Mouse (Mus musculus) midbrain, embryonic 13.5 days (tissue): ENCODE data around the gene Pik3cg. TPM values are rescaled to one million over a fixed set of nuclear protein-coding genes. Genes with fewer than 3 reads are reported as not detected.

Experiments
- ATAC-seq: fragments of 200-750 bp; cut with Nextera tagmentation; 2 replicates; pipeline ENCODE4 v1.8.0; 2017; ENCODE audit warnings: mild to moderate bottlenecking, moderate TSS enrichment, moderate library complexity
- H3K27ac ChIP-seq: fragments of 300-500 bp; sonication (generic); 2 replicates; pipeline ENCODE4 v1.5.1; 2015; ENCODE audit warnings: inconsistent platforms, mild to moderate bottlenecking, moderate library complexity
- H3K27me3 ChIP-seq: fragments of 300-500 bp; sonication (generic); 2 replicates; pipeline ENCODE4 v1.6.1; 2015; ENCODE audit warnings: mild to moderate bottlenecking, inconsistent platforms
- H3K36me3 ChIP-seq: fragments of 300-500 bp; sonication (generic); 2 replicates; pipeline ENCODE4 v1.6.1; 2015; ENCODE audit warnings: mild to moderate bottlenecking, inconsistent platforms
- H3K4me1 ChIP-seq: fragments of 300-500 bp; sonication (generic); replicated peaks from 2 replicates; pipeline ENCODE4 v1.6.1; 2015; ENCODE audit warnings: inconsistent platforms
- H3K4me2 ChIP-seq: fragments of 300-500 bp; sonication (generic); replicated peaks from 2 replicates; pipeline ENCODE4 v1.6.1; 2015; ENCODE audit warnings: moderate library complexity, mild to moderate bottlenecking, inconsistent platforms
- H3K4me3 ChIP-seq: fragments of 300-500 bp; sonication (generic); replicated peaks from 2 replicates; pipeline ENCODE4 v1.5.1; 2015; ENCODE audit warnings: mild to moderate bottlenecking, inconsistent platforms
- H3K9ac ChIP-seq: fragments of 300-500 bp; sonication (generic); replicated peaks from 2 replicates; pipeline ENCODE4 v1.6.1; 2015; ENCODE audit warnings: mild to moderate bottlenecking, inconsistent platforms
- H3K9me3 ChIP-seq: fragments of 300-500 bp; sonication (generic); 2 replicates; pipeline ENCODE4 v1.6.1; 2016; ENCODE audit warnings: mild to moderate bottlenecking, inconsistent platforms
- WGBS: fragments of 180-500 bp; shearing (Covaris S2); methylation state at CpG from one replicate; pipeline ENCODE4 v1.1.7; 2015; 5-methylcytosine and 5-hydroxymethylcytosine counted together
- polyA plus RNA-seq: library from polyadenylated mRNA; unstranded; fragments of >200 nt; fragmentation: Nextera tagmentation; extraction: Ambion mirVana; gene quantifications from 2 replicates; pipeline ENCODE4 v1.2.1, GENCODE M21; 2015

The Pik3cg gene
- polyA plus RNA-seq, 1 experiment from 2014 or later, result 1.3 TPM

DNA sequence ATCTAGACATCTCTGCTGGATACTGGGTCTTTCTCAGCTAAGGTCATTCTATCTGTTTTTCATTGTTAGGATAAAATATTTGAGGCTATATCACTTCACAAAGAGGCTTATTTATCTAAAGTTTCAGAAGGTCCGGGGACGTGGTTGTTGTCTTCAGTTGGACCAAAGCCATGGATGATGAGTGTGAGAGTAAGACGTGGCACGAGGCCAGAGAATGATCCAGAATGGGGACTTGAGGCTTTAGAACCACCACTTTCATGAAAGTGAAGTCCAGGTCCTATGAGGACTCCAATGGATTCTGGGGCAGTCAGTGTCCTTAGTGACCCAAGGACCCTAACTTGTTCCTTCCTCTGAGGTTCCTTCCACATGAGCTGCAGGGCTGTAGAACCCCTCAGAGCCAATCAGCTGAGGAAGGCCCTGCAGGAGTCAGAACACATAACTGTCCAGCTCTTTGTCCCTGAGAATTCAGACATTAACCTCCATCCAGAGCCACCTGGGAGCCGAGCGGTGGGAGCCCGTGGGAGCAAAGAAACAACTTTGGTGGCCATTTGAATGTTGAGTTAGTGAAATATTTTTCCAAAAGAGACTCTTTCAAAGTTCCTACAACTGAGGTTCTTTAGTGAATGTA is 14.4 kb upstream of the Pik3cg start:
- no peak for ATAC-seq
- Histone ChIP-seq H3K27me3 (no peaks in the 10 kb centered on the region), H3K36me3 (no peaks in the 10 kb centered on the region), H3K9ac (no peak overlapping the region), H3K9me3 (no peaks in the 10 kb centered on the region), H3K27ac (no peak overlapping the region), H3K4me3 (no peak overlapping the region), H3K4me2 (no peak overlapping the region), H3K4me1 (no peaks in the 10 kb centered on the region)
- WGBS, result 93% methylated on average over 7 of the region's 7 CpGs

GRCm38 (mm10) chr12:32220387-32220786 is 11.9 kb upstream of the Pik3cg start:
- Histone ChIP-seq H3K4me3 (no peak overlapping the region), H3K4me1 (no peaks in the 10 kb centered on the region), H3K27me3 (no peaks in the 10 kb centered on the region), H3K27ac (no peak overlapping the region), H3K36me3 (no peaks in the 10 kb centered on the region), H3K4me2 (no peak overlapping the region), H3K9me3 (no peaks in the 10 kb centered on the region), H3K9ac (no peak overlapping the region)
- WGBS, result 97% methylated on average over 1 of the region's 1 CpGs
- ATAC-seq, result no peak

- 88% methylated on average over 6 of the region's 6 CpGs for WGBS
- Histone ChIP-seq H3K27me3 (no peaks in the 10 kb centered on the region), H3K4me2 (no peak overlapping the region)
Observed at GRCm38 (mm10) chr12:32215143-32215542, 6.7 kb upstream of the Pik3cg start.

DNA sequence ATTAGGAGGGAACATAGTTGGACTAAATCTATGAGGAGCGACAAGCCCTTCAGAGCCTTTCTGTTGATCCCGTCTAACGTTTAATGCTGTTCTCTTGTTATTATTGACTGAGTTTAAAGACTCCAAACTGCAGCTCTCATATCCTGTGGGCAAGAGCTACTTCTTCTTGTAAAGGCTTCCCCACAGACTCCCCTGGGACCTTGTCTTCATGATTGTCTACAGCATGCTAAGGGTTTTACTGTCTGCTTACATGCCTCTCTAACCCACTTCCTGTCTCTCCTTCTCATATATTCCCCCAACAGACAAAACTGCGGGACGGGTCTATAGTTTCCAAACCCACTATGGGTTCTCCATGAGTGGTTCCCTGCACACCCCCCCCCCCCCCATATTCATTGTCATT is 4.2 kb upstream of the Pik3cg start:
- 90% methylated on average over 5 of the region's 5 CpGs for WGBS
- no peaks in the 10 kb centered on the region for H3K27me3 ChIP-seq
- no peak overlapping the region for H3K4me2 ChIP-seq
- no peaks in the 10 kb centered on the region for H3K9me3 ChIP-seq
- no peak for ATAC-seq
- H3K36me3 ChIP-seq, result no peaks in the 10 kb centered on the region
- H3K4me3 ChIP-seq, result no peak overlapping the region
- H3K27ac ChIP-seq, result no peak overlapping the region
- H3K9ac ChIP-seq, result no peak overlapping the region
- no peaks in the 10 kb centered on the region; the same call in none of the 2 replicates for H3K4me1 ChIP-seq

More at GRCm38 (mm10) chr12:32215143-32215542, 6.7 kb upstream of the Pik3cg start:
- Histone ChIP-seq H3K9me3 (no peaks in the 10 kb centered on the region), H3K27ac (no peak overlapping the region), H3K9ac (no peak overlapping the region), H3K4me1 (no peaks in the 10 kb centered on the region; the same call in none of the 2 replicates), H3K4me3 (no peak overlapping the region), H3K36me3 (no peaks in the 10 kb centered on the region)
- ATAC-seq, result no peak

DNA sequence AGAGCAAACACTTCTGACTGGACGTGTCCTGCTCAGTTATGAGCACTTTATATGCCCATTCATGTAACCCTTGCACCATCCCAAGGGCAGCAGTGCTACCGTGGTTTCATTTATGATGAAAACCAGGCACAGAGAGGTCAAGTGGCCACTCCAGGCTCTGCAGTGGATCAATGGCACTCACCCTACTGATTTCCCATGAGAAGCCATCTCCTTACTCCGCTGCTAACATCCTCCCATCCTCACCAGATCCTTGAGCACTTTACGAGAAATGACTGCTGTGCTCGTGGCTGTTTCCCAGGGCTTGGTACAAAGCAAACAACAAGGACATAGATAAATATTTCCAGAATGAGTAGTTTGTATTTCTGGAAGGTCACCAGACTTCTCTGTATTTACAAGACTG is 3.7 kb upstream of the Pik3cg start:
- ATAC-seq, result no peak
- Histone ChIP-seq H3K27ac (no peak overlapping the region), H3K27me3 (no peaks in the 10 kb centered on the region), H3K9me3 (no peaks in the 10 kb centered on the region), H3K9ac (no peak overlapping the region), H3K36me3 (no peaks in the 10 kb centered on the region), H3K4me1 (no peaks in the 10 kb centered on the region; the same call in none of the 2 replicates), H3K4me2 (no peak overlapping the region), H3K4me3 (no peak overlapping the region)
- WGBS, result 87% methylated on average over 5 of the region's 5 CpGs

DNA sequence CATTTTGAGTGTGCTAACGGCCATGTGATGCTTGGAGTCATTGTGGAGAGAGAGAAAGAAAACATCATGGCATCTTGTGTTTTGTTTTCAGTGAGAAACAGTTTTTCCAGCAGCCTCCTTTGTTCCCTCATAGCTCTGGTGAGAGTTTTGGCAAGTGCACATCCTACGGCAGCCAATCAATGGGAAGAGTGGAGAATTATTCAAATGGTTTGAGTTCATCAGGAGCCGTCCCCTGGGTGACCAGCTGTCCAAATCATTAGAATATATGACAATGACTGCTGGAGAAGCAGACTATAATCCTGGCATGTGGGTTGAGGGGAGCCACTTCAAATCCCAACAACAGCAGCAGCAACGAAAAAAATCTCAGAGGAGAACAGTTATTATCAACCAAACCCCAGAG is 2.8 kb upstream of the Pik3cg start:
- H3K27me3 ChIP-seq, result no peaks in the 10 kb centered on the region
- 37% methylated on average over 4 of the region's 4 CpGs for WGBS
- no peak overlapping the region for H3K4me3 ChIP-seq
- no peak overlapping the region for H3K27ac ChIP-seq
- H3K9ac ChIP-seq, result no peak overlapping the region
- no peaks in the 10 kb centered on the region for H3K9me3 ChIP-seq
- H3K4me1 ChIP-seq, result no peaks in the 10 kb centered on the region; the same call in none of the 2 replicates
- no peak overlapping the region for H3K4me2 ChIP-seq
- H3K36me3 ChIP-seq, result no peaks in the 10 kb centered on the region
- ATAC-seq, result peak; percentile 78

GRCm38 (mm10) chr12:32208951-32209350 is 492 bp upstream of the Pik3cg start:
- Histone ChIP-seq H3K4me3 (no peak overlapping the region), H3K27ac (no peak overlapping the region), H3K4me2 (no peak overlapping the region), H3K27me3 (no peaks in the 10 kb centered on the region), H3K9me3 (no peaks in the 10 kb centered on the region), H3K4me1 (peaks cover 3% of the 10 kb centered on the region), H3K36me3 (no peaks in the 10 kb centered on the region), H3K9ac (no peak overlapping the region)
- ATAC-seq, result no peak
- 80% methylated on average over 2 of the region's 2 CpGs for WGBS

GRCm38 (mm10) chr12:32207141-32207540 is 1.3 kb downstream of the Pik3cg start:
- no peak overlapping the region for H3K27ac ChIP-seq
- H3K4me2 ChIP-seq, result no peak overlapping the region
- H3K4me3 ChIP-seq, result no peak overlapping the region
- H3K36me3 ChIP-seq, result no peaks in the 10 kb centered on the region
- H3K4me1 ChIP-seq, result peaks cover 7% of the 10 kb centered on the region
- ATAC-seq, result no peak
- 87% methylated on average over 3 of the region's 3 CpGs for WGBS
- no peaks in the 10 kb centered on the region for H3K9me3 ChIP-seq
- H3K27me3 ChIP-seq, result no peaks in the 10 kb centered on the region
- H3K9ac ChIP-seq, result no peak overlapping the region

DNA sequence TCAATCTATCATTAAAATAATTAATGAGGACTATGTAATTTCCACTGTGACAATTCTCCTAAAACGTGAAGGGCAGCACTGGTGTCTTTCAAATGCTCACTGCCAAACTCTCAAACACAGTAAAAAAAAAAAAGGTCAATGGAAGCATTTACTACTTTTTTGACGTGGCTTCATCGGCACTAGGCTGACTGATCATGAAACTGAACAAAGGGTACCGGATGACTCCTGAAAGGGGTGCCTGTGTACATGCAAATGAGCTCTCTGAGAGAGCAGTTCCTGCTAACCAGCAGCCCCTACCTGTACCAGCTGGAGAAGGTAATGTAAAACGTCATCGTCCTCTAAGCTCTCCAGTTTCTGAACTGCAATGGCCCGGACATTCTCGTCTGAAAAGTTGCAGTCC is 4.8 kb downstream of the Pik3cg start:
- 0 out of 2 replicates have a peak, but pooled peaks have one; percentile 37 for ATAC-seq
- Histone ChIP-seq H3K36me3 (no peaks in the 10 kb centered on the region), H3K9me3 (no peaks in the 10 kb centered on the region), H3K4me1 (peaks cover 7% of the 10 kb centered on the region; the same call in 1 of the 2 replicates), H3K9ac (no peak overlapping the region), H3K4me3 (no peak overlapping the region), H3K4me2 (no peak overlapping the region), H3K27ac (no peak overlapping the region), H3K27me3 (no peaks in the 10 kb centered on the region)
- WGBS, result 50% methylated on average over 8 of the region's 8 CpGs

- no peaks in the 10 kb centered on the region for H3K27me3 ChIP-seq
- H3K4me1 ChIP-seq, result peaks cover 7% of the 10 kb centered on the region; the same call in 1 of the 2 replicates
- no peaks in the 10 kb centered on the region for H3K36me3 ChIP-seq
- WGBS, result 86% methylated on average over 5 of the region's 5 CpGs
- H3K4me2 ChIP-seq, result no peak overlapping the region
- no peaks in the 10 kb centered on the region for H3K9me3 ChIP-seq
- H3K27ac ChIP-seq, result no peak overlapping the region
- ATAC-seq, result no peak
- no peak overlapping the region for H3K9ac ChIP-seq
- no peak overlapping the region for H3K4me3 ChIP-seq
Observed at GRCm38 (mm10) chr12:32202583-32202982, 5.9 kb downstream of the Pik3cg start.

- WGBS, result 97% methylated on average over 7 of the region's 7 CpGs
Observed at GRCm38 (mm10) chr12:32201932-32202331, 6.5 kb downstream of the Pik3cg start.

DNA sequence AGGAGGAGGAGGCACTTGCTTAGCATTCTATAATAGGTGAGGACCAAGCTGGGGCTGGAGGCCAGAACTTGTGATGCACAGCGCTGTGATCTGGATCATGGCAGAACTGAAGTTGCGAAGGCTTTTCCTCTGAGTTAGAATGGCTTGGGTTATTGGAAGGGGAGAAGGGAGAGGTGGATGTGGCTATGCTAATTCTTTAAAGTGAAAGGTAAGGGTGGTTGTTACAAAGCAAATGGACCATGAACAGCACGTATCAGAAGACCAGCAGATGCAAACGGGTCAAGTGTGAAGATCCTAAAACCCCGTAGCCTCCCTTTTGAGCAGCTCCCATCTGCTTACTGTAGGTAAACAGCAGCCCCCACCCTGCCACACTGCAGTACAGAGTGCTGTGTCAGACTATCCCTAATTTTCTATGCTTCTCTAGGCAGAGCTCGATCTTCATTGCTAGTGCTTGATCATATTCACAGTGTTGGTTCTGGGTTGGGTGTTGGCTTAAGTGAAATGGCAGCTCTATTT is 7.3 kb downstream of the Pik3cg start:
- no peaks in the 10 kb centered on the region for H3K36me3 ChIP-seq
- ATAC-seq, result no peak
- 90% methylated on average over 6 of the region's 6 CpGs for WGBS

More at GRCm38 (mm10) chr12:32201932-32202331, 6.5 kb downstream of the Pik3cg start:
- H3K4me1 ChIP-seq, result peaks cover 7% of the 10 kb centered on the region; the same call in 1 of the 2 replicates
- H3K9me3 ChIP-seq, result no peaks in the 10 kb centered on the region
- no peak for ATAC-seq
- H3K9ac ChIP-seq, result no peak overlapping the region
- no peaks in the 10 kb centered on the region for H3K27me3 ChIP-seq
- no peak overlapping the region for H3K4me2 ChIP-seq
- H3K4me3 ChIP-seq, result no peak overlapping the region
- H3K36me3 ChIP-seq, result no peaks in the 10 kb centered on the region
- H3K27ac ChIP-seq, result no peak overlapping the region

More for the DNA sequence above, 7.3 kb downstream of the Pik3cg start:
- H3K27me3 ChIP-seq, result no peaks in the 10 kb centered on the region
- no peak overlapping the region for H3K27ac ChIP-seq
- peaks cover 7% of the 10 kb centered on the region; the same call in 1 of the 2 replicates for H3K4me1 ChIP-seq
- H3K9ac ChIP-seq, result no peak overlapping the region
- no peak overlapping the region for H3K4me2 ChIP-seq
- H3K4me3 ChIP-seq, result no peak overlapping the region
- H3K9me3 ChIP-seq, result no peaks in the 10 kb centered on the region
